Mouse (Mus musculus): ENCODE data around the gene Rsu1. TPM values are rescaled to one million over a fixed set of nuclear protein-coding genes. Genes with fewer than 3 reads are reported as not detected.

The Rsu1 gene
- polyA plus RNA-seq (2017; shearing (Covaris generic)): 96.9 TPM

DNA sequence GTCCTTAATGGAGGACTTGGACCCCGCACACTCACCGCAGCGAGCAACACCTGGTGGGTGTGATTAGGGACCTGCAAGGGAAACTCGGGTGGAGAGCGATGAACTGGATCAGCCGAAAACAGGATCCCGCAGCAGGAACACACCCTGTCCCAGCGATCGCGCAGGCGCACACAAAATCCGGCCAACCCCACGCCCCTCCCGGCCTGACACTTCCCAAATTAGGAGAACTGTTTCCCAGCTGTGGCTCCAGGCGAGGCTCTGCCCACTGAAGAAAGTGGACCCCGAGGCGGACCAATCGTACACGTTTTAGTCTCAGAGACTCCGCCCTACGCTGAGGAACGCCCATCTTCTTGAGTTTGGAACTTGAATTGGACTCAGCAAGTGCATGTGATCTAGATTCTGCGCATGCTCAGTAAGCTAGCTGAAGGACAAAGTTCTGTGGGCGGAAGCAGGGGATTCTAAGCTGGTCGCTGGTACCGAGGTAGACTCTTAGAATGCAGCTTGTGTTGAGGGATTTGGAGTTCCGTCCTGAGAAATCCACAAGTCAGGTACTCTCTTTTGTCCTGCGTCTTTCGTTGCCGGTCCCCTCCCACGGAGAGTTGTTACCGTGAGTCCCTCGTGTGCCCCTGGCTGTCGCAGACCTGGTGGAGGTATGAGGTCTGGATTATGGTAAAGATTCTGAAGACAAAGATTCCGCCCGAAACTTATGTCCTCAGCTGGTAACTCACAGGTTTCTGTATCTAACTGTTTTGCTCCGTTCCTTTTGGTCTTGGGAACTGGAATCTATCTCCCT lies at the start of gene Rsu1:
TSS of gene Rsu1 (minus strand) at position 251 of the 793 bp plus-strand sequence.

Other genes with a start within 250 kb of the Rsu1 start
- gene Cubn, start 220.4 kb upstream of the Rsu1 start, polyA plus RNA-seq (2017; shearing (Covaris generic)): 0.14 TPM